Mouse (Mus musculus) hindbrain, embryonic 16.5 days (tissue): ENCODE results near the gene Col18a1. TPM values are rescaled to one million over a fixed set of nuclear protein-coding genes. Genes with fewer than 3 reads are reported as not detected.

Experiments
- ATAC-seq: fragments of 200-750 bp; cut with Nextera tagmentation; 2 replicates; pipeline ENCODE4 v1.8.0; 2017; ENCODE audit warnings: moderate TSS enrichment, moderate library complexity
- H3K27ac ChIP-seq: fragments of 300-500 bp; sonication (generic); 2 replicates; pipeline ENCODE4 v1.5.1; 2014; ENCODE audit warnings: low read depth, mild to moderate bottlenecking, control low read depth, low read length, moderate library complexity
- H3K27me3 ChIP-seq: fragments of 300-500 bp; sonication (generic); replicated peaks from 2 replicates; pipeline ENCODE4 v1.6.1; 2014; ENCODE audit warnings: low read length; ENCODE audit not compliant: control insufficient read depth, insufficient read depth
- H3K36me3 ChIP-seq: fragments of 300-500 bp; sonication (generic); 2 replicates; pipeline ENCODE4 v1.6.1; 2014; ENCODE audit warnings: mild to moderate bottlenecking, low read length, moderate library complexity, mixed read lengths; ENCODE audit not compliant: control insufficient read depth, insufficient read depth
- H3K4me1 ChIP-seq: fragments of 300-500 bp; sonication (generic); 2 replicates; pipeline ENCODE4 v1.6.1; 2014; ENCODE audit warnings: low read depth, low read length; ENCODE audit not compliant: control insufficient read depth, insufficient read depth
- H3K4me2 ChIP-seq: fragments of 300-500 bp; sonication (generic); 2 replicates; pipeline ENCODE4 v1.6.1; 2014; ENCODE audit warnings: mild to moderate bottlenecking, low read length, control low read depth, moderate library complexity
- H3K4me3 ChIP-seq: fragments of 300-500 bp; sonication (generic); 2 replicates; pipeline ENCODE4 v1.5.1; 2014; ENCODE audit warnings: mild to moderate bottlenecking, low read length, control low read depth, moderate library complexity
- H3K9ac ChIP-seq: fragments of 300-500 bp; sonication (generic); 2 replicates; pipeline ENCODE4 v1.6.1; 2014; ENCODE audit warnings: low read depth, mild to moderate bottlenecking, control low read depth, low read length, moderate library complexity
- H3K9me3 ChIP-seq: fragments of 300-500 bp; sonication (generic); 2 replicates; pipeline ENCODE4 v1.6.1; 2014; ENCODE audit warnings: mild to moderate bottlenecking, low read length, moderate library complexity; ENCODE audit not compliant: control insufficient read depth
- WGBS: fragments of 180-500 bp; shearing (Covaris S2); extraction: QIAGEN DNeasy Blood & Tissue Kit; methylation state at CpG from one replicate; pipeline ENCODE4 v1.1.7; 2014; 5-methylcytosine and 5-hydroxymethylcytosine counted together
- polyA plus RNA-seq: library from polyadenylated mRNA; unstranded; fragments of >200 nt; fragmentation: Nextera tagmentation; extraction: Ambion mirVana; gene quantifications from 2 replicates; pipeline ENCODE4 v1.2.1, GENCODE M21; 2015

The Col18a1 gene
- polyA plus RNA-seq, 1 experiment from 2014 or later, result 26.4 TPM

- Histone ChIP-seq H3K4me3 (no peak overlapping the region), H3K9ac (no peak overlapping the region), H3K27me3 (no peaks in the 10 kb centered on the region; the same call in 1 of the 2 replicates), H3K4me2 (no peak overlapping the region), H3K36me3 (no peaks in the 10 kb centered on the region), H3K4me1 (peaks cover 13% of the 10 kb centered on the region), H3K27ac (no peak overlapping the region), H3K9me3 (no peaks in the 10 kb centered on the region)
- no peak for ATAC-seq
- 92% methylated on average over 5 of the region's 5 CpGs for WGBS
Measured at GRCm38 (mm10) chr10:77030666-77031065, 135.7 kb downstream of the Col18a1 start.

- 91% methylated on average over 4 of the region's 4 CpGs for WGBS
- Histone ChIP-seq H3K27ac (no peak overlapping the region), H3K4me1 (peaks cover 12% of the 10 kb centered on the region), H3K9ac (no peak overlapping the region), H3K4me3 (no peak overlapping the region), H3K27me3 (no peaks in the 10 kb centered on the region; the same call in 1 of the 2 replicates), H3K9me3 (no peaks in the 10 kb centered on the region), H3K36me3 (no peaks in the 10 kb centered on the region), H3K4me2 (no peak overlapping the region)
- no peak for ATAC-seq
Measured at GRCm38 (mm10) chr10:77029761-77030160, 136.6 kb downstream of the Col18a1 start.

- peaks cover 2% of the 10 kb centered on the region; the same call in 1 of the 2 replicates for H3K4me1 ChIP-seq
- no peaks in the 10 kb centered on the region; the same call in 1 of the 2 replicates for H3K27me3 ChIP-seq
- no peak overlapping the region for H3K4me3 ChIP-seq
- ATAC-seq, result no peak
- no peak overlapping the region for H3K9ac ChIP-seq
- no peak overlapping the region for H3K4me2 ChIP-seq
- H3K9me3 ChIP-seq, result no peaks in the 10 kb centered on the region
- 88% methylated on average over 6 of the region's 6 CpGs for WGBS
- no peak overlapping the region for H3K27ac ChIP-seq
- no peaks in the 10 kb centered on the region for H3K36me3 ChIP-seq
Measured at GRCm38 (mm10) chr10:77028782-77029296, 137.5 kb downstream of the Col18a1 start.

GRCm38 (mm10) chr10:77026944-77027343, 139.4 kb downstream of the Col18a1 start:
- Histone ChIP-seq H3K9ac (no peak overlapping the region), H3K4me1 (no peaks in the 10 kb centered on the region; the same call in 1 of the 2 replicates), H3K4me2 (no peak overlapping the region), H3K27me3 (no peaks in the 10 kb centered on the region; the same call in 1 of the 2 replicates), H3K27ac (no peak overlapping the region), H3K36me3 (no peaks in the 10 kb centered on the region), H3K9me3 (no peaks in the 10 kb centered on the region), H3K4me3 (no peak overlapping the region)
- WGBS, result 81% methylated on average over 3 of the region's 3 CpGs
- ATAC-seq, result no peak

- H3K9me3 ChIP-seq, result no peaks in the 10 kb centered on the region
- no peaks in the 10 kb centered on the region; the same call in 1 of the 2 replicates for H3K27me3 ChIP-seq
- H3K4me1 ChIP-seq, result no peaks in the 10 kb centered on the region
- WGBS, result 86% methylated on average over 5 of the region's 5 CpGs
- no peak overlapping the region for H3K4me2 ChIP-seq
- no peaks in the 10 kb centered on the region for H3K36me3 ChIP-seq
- no peak overlapping the region for H3K9ac ChIP-seq
- ATAC-seq, result no peak
- no peak overlapping the region for H3K27ac ChIP-seq
- no peak overlapping the region for H3K4me3 ChIP-seq
Measured at GRCm38 (mm10) chr10:77024231-77024630, 142.1 kb downstream of the Col18a1 start.

- H3K9ac ChIP-seq, result no peak overlapping the region
- no peaks in the 10 kb centered on the region; the same call in 1 of the 2 replicates for H3K27me3 ChIP-seq
- H3K4me3 ChIP-seq, result no peak overlapping the region
- no peak overlapping the region for H3K4me2 ChIP-seq
- H3K9me3 ChIP-seq, result no peaks in the 10 kb centered on the region
- H3K27ac ChIP-seq, result no peak overlapping the region
- no peak for ATAC-seq
- H3K4me1 ChIP-seq, result no peaks in the 10 kb centered on the region
- no peaks in the 10 kb centered on the region for H3K36me3 ChIP-seq
- WGBS, result 79% methylated on average over 13 of the region's 13 CpGs
Measured at GRCm38 (mm10) chr10:77022301-77023130, 143.8 kb downstream of the Col18a1 start.

GRCm38 (mm10) chr10:77021399-77022052, 144.8 kb downstream of the Col18a1 start:
- Histone ChIP-seq H3K36me3 (no peaks in the 10 kb centered on the region), H3K9ac (no peak overlapping the region), H3K27me3 (no peaks in the 10 kb centered on the region; the same call in 1 of the 2 replicates), H3K4me2 (peak overlapping the region; percentile 32), H3K27ac (no peak overlapping the region), H3K9me3 (no peaks in the 10 kb centered on the region), H3K4me1 (no peaks in the 10 kb centered on the region), H3K4me3 (no peak overlapping the region)
- peak; percentile 76; the same call in 1 of the 2 replicates for ATAC-seq
- 36% methylated on average over 17 of the region's 17 CpGs for WGBS

GRCm38 (mm10) chr10:77017662-77018061, 148.7 kb downstream of the Col18a1 start:
- Histone ChIP-seq H3K4me3 (no peak overlapping the region), H3K4me1 (no peaks in the 10 kb centered on the region), H3K27me3 (no peaks in the 10 kb centered on the region), H3K36me3 (no peaks in the 10 kb centered on the region), H3K27ac (no peak overlapping the region), H3K9me3 (no peaks in the 10 kb centered on the region), H3K4me2 (no peak overlapping the region), H3K9ac (no peak overlapping the region)
- ATAC-seq, result no peak
- 71% methylated on average over 9 of the region's 9 CpGs for WGBS

GRCm38 (mm10) chr10:77017061-77017460, 149.3 kb downstream of the Col18a1 start:
- no peak overlapping the region for H3K4me2 ChIP-seq
- ATAC-seq, result no peak
- 81% methylated on average over 2 of the region's 2 CpGs for WGBS
- no peaks in the 10 kb centered on the region for H3K4me1 ChIP-seq
- H3K9ac ChIP-seq, result no peak overlapping the region
- H3K4me3 ChIP-seq, result no peak overlapping the region
- no peaks in the 10 kb centered on the region for H3K9me3 ChIP-seq
- no peaks in the 10 kb centered on the region for H3K27me3 ChIP-seq
- H3K36me3 ChIP-seq, result no peaks in the 10 kb centered on the region
- H3K27ac ChIP-seq, result no peak overlapping the region
